Mouse (Mus musculus): ENCODE data around the gene Mon2.

Gene Mon2

GRCm38 (mm10) chr10:123076245-123077023, at the start of gene Mon2:
Gene Mon2, minus strand, starts transcription at chr10:123076505.
- peak; percentile 91 for DNase-seq (ENCODE audit: low spot score)

DNA sequence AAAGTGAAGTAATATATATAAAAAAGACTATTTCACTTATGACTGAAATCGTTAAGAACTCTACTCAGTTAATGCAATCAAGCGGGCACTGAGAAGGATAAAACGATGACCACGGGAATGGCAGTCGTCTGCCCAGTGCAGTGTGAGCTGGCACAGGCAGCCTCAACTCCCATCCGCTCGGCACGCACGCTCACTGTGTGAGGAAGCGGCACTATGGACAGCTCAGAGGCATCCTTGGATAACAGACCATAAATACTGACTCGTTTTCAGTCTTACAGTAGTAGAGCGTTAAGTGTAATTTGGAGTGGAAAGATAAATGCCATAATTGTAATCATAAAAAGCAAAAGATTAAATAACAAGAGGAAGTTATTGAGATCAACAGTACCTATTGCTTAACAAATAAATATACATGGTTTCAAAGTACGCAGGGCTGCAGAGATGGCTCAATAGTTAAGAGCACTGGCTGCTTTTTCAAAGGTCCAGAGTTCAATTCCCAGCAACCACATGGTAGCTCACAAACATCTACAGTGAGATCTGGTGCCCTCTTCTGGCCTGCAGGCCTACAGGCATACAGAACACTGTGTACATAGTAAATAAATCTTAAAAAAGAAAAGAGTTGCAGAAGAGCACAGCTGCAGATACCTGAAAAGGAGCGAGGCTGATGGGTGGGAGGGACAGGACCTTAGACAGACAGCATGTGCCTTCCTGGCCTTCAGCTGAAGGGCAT, 44.5 kb upstream of the Mon2 start:
- DNase-seq (ENCODE audit: low spot score): no peak

GRCm38 (mm10) chr10:123116861-123117260, 40.6 kb upstream of the Mon2 start:
- DNase-seq (ENCODE audit: low spot score): no peak

- no peak for DNase-seq (ENCODE audit: low spot score)
Observed at GRCm38 (mm10) chr10:123113466-123113865, 37.2 kb upstream of the Mon2 start.

GRCm38 (mm10) chr10:123112787-123113168, 36.5 kb upstream of the Mon2 start:
- DNase-seq (ENCODE audit: low spot score): no peak

- DNase-seq (ENCODE audit: low spot score): no peak
Observed at GRCm38 (mm10) chr10:123112056-123112786, 35.9 kb upstream of the Mon2 start.

DNA sequence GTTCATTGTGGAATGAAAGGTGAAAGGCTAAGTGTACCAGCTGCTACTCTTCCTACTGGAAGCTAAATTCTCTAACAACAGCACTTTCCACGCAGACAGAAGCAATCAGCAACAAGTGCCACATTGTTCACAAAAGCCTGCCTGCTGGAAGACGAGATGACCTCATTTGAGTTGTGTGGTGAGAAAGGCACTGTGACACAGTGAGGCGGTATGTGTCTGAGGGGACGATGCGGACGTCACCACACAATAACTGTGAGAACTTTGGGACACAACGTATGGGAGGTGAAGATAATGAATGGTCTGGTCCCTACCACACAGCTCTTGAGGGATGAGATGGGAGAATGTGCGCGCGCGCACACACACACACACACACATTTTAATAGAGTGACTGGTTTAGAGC, 34.2 kb upstream of the Mon2 start:
- peak; percentile 13 for DNase-seq (ENCODE audit: low spot score)

DNA sequence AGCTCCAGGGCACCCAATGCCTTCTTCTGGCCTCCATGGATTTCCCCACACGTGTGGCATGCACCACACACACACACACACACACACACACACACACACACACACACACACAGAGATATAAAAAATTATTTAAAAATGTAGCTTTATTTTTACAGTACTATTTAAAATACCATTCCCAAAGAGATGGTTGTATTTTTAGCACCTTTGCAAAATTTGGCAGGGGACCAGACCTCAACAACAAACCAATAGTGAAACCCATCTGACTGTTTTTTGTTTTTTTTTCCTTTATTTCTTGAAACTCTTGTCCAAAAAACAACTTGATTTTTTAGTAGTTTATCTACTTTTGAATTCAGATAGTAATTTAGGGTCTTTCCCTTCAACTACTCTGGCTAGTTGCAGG, 32.2 kb upstream of the Mon2 start:
- DNase-seq (ENCODE audit: low spot score): no peak

DNA sequence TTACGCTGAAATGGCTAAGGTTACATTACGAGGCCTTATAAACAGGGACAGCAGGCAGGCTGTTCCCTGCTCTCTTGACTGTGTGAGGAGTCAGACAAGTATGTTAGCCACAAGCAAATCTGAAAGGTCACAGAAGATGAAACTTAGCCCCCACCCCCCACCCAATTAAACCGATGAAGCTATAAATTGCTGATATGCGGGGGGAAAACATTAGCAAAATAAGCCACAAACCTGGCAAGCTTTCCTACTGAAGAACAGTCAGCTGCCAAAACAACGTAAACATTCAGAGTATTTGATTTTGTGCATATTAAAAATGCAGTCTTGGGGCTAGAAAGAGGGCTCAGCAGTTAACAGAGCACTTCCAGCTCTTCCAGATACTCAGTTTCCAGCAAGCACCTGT, 31.8 kb upstream of the Mon2 start:
- no peak for DNase-seq (ENCODE audit: low spot score)

DNA sequence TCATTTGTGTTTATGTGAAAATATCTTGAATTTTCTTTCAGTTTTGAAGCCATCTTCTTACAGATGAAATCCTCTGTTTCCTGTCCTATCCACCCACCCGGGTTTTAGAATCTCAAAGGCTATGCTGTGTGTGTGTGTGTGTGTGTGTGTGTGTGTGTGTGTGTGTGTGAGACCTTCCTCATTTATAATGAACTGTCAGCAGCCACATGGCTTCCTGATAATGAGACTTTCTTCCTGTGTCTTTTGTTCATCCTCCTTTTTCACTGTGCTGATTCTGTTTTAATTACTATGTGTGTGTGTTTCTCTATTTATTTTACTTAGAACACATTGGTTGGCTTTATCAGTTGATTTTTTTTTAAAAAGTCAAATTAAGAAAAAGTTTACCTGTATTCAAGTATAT, 25.0 kb upstream of the Mon2 start:
- no peak for DNase-seq (ENCODE audit: low spot score)

- no peak for DNase-seq (ENCODE audit: low spot score)
Observed at GRCm38 (mm10) chr10:123100584-123100983, 24.3 kb upstream of the Mon2 start.

DNA sequence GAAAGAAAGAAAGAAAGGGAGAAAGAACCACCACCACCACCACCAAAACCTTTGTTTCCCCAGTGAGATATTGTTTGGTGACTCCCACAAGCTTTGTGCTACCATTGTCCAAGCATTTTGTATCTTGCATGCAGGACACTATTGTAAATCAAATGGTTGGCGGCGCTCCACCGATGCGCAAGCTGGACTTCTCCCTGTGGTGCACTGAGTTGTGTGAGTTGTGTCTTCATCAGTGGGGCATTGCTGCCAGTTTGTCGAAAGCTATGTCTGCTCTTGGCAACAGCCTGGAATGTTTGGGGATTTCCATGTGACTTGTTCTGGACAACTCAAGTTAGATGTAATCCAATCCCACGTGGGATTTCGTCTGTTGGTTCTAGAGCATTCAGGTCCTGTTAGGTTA, 18.2 kb upstream of the Mon2 start:
- DNase-seq (ENCODE audit: low spot score): no peak

GRCm38 (mm10) chr10:123092577-123092976, 16.3 kb upstream of the Mon2 start:
- no peak for DNase-seq (ENCODE audit: low spot score)

GRCm38 (mm10) chr10:123091737-123092136, 15.4 kb upstream of the Mon2 start:
- DNase-seq (ENCODE audit: low spot score): peak; percentile 81

DNA sequence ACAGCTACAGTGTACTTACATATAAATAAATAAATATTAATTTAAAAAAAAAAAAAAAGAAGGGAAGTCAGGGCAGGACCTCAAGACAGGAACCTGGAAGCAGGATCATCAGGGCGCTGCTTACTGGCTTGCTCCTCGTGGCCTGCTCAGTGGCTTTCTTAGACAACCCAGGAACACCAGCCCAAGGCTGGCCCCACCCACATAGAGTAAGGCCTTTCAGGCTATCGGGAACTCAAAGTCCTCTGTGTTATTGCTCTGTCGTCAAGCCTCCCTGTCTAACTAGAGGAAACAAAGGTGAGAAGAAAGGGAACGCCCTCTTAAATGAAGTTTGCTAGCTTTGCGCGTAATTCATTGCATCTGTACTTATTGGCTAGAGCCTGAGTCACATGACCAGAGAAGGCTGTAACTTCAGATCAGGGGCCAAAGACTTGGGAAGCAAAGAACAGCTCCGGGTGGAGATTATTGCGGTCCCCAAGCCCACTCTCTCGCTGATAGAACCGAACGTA, 13.2 kb upstream of the Mon2 start:
- DNase-seq (ENCODE audit: low spot score): no peak

GRCm38 (mm10) chr10:123086847-123087246, 10.5 kb upstream of the Mon2 start:
- DNase-seq (ENCODE audit: low spot score): no peak

- DNase-seq (ENCODE audit: low spot score): no peak
Observed at GRCm38 (mm10) chr10:123084900-123085641, 8.8 kb upstream of the Mon2 start.

- DNase-seq (ENCODE audit: low spot score): no peak
Observed at GRCm38 (mm10) chr10:123084307-123084706, 8.0 kb upstream of the Mon2 start.

DNA sequence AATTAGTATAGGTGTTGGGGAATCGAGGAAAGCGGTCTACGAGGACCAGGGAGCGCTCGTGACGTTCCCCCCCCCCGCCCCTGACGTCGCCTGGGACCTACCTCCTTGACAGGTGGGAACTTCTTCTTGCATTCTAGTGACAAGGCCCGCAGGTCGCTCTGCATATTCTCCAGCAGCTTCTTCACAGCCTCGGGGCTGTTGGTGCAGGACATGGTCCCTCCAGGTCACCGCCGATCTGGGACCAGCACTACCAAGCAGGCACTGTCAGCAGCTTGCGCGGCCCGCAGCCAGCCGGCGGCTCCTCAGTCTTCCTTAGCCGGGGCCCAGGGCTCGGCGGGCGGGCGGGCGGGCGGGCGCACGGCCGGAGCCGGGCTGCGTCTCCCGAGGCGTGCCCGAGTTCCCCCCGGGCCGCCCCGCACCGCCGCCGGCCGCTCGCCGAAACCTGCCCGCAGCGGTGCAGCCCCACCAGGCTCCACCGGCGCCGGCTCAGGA, 508 bp downstream of the Mon2 start:
- peak; percentile 10 for DNase-seq (ENCODE audit: low spot score)

- DNase-seq (ENCODE audit: low spot score): no peak
Observed at GRCm38 (mm10) chr10:123071997-123072396, 4.3 kb downstream of the Mon2 start.

GRCm38 (mm10) chr10:123063021-123063420, 13.3 kb downstream of the Mon2 start:
- DNase-seq (ENCODE audit: low spot score): no peak

GRCm38 (mm10) chr10:123060831-123061230, 15.5 kb downstream of the Mon2 start:
- DNase-seq (ENCODE audit: low spot score): no peak
